Mouse (Mus musculus) liver, adult 2 months (tissue): Measurements from ENCODE around the gene Npb.

Experiments
- CTCF ChIP-seq: fragments of 200-500 bp; IDR thresholded peaks from 2 replicates; pipeline ENCODE4 v1.5.1; 2011; ENCODE audit warnings: low read depth, low read length, control low read depth
- POLR2A ChIP-seq: fragments of 200-500 bp; IDR thresholded peaks from 2 replicates; pipeline ENCODE4 v1.6.1; 2011; ENCODE audit warnings: low read length, control low read depth; ENCODE audit not compliant: insufficient read depth; ENCODE audit errors: extremely low read depth

- TF ChIP-seq CTCF, result no peak
- no peak for TF ChIP-seq POLR2A
Observed at GRCm38 (mm10) chr11:120562949-120563348, 45.3 kb upstream of the Npb start.
